Mouse (Mus musculus) midbrain, embryonic 13.5 days (tissue): ENCODE measurements at regions not wholly inside any gene's neighbourhood (a gene's known extent, or its start where the extent isn't known, plus 50 kb on each side); places are given as distances from the start of the nearest gene placed in this dataset.

Source experiments
- ATAC-seq: fragments of 200-750 bp; cut with Nextera tagmentation; 2 replicates; pipeline ENCODE4 v1.8.0; 2017; ENCODE audit warnings: mild to moderate bottlenecking, moderate TSS enrichment, moderate library complexity
- H3K27ac ChIP-seq: fragments of 300-500 bp; sonication (generic); 2 replicates; pipeline ENCODE4 v1.5.1; 2015; ENCODE audit warnings: inconsistent platforms, mild to moderate bottlenecking, moderate library complexity
- H3K27me3 ChIP-seq: fragments of 300-500 bp; sonication (generic); 2 replicates; pipeline ENCODE4 v1.6.1; 2015; ENCODE audit warnings: mild to moderate bottlenecking, inconsistent platforms
- H3K36me3 ChIP-seq: fragments of 300-500 bp; sonication (generic); 2 replicates; pipeline ENCODE4 v1.6.1; 2015; ENCODE audit warnings: mild to moderate bottlenecking, inconsistent platforms
- H3K4me1 ChIP-seq: fragments of 300-500 bp; sonication (generic); replicated peaks from 2 replicates; pipeline ENCODE4 v1.6.1; 2015; ENCODE audit warnings: inconsistent platforms
- H3K4me2 ChIP-seq: fragments of 300-500 bp; sonication (generic); replicated peaks from 2 replicates; pipeline ENCODE4 v1.6.1; 2015; ENCODE audit warnings: moderate library complexity, mild to moderate bottlenecking, inconsistent platforms
- H3K4me3 ChIP-seq: fragments of 300-500 bp; sonication (generic); replicated peaks from 2 replicates; pipeline ENCODE4 v1.5.1; 2015; ENCODE audit warnings: mild to moderate bottlenecking, inconsistent platforms
- H3K9ac ChIP-seq: fragments of 300-500 bp; sonication (generic); replicated peaks from 2 replicates; pipeline ENCODE4 v1.6.1; 2015; ENCODE audit warnings: mild to moderate bottlenecking, inconsistent platforms
- H3K9me3 ChIP-seq: fragments of 300-500 bp; sonication (generic); 2 replicates; pipeline ENCODE4 v1.6.1; 2016; ENCODE audit warnings: mild to moderate bottlenecking, inconsistent platforms
- WGBS: fragments of 180-500 bp; shearing (Covaris S2); methylation state at CpG from one replicate; pipeline ENCODE4 v1.1.7; 2015; 5-methylcytosine and 5-hydroxymethylcytosine counted together

DNA sequence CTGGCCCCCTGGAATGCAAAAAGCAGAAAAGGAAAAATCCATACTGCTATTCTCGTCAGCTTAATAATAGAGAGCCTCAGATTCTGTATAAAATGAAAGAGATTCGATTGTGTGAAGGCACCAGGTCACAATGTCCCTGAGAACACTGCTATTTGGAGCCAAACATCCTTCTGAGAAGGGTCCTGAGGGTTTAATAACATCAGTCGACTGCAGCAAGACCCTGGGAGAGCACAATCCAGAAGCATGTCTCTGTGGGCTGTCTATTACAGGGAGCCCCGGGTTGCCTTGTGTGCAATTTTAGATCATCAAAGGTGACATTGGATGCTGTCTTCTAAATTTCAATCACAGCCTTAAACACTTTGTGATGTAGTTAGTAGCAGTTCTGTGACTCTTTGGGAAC, 69.6 kb upstream of the Rnf152 start:
- Histone ChIP-seq H3K4me2 (no peak overlapping the region), H3K4me1 (peaks cover 10% of the 10 kb centered on the region; the same call in 1 of the 2 replicates), H3K27ac (0 out of 2 replicates have a peak overlapping the region, but pooled peaks have one; percentile 6), H3K36me3 (no peaks in the 10 kb centered on the region), H3K27me3 (no peaks in the 10 kb centered on the region; the same call in 1 of the 2 replicates), H3K4me3 (no peak overlapping the region), H3K9me3 (no peaks in the 10 kb centered on the region), H3K9ac (no peak overlapping the region)
- ATAC-seq, result peak; percentile 52
- 27% methylated on average over 4 of the region's 4 CpGs for WGBS

- peaks cover 10% of the 10 kb centered on the region; the same call in 1 of the 2 replicates for H3K4me1 ChIP-seq
- no peak overlapping the region for H3K9ac ChIP-seq
- no peaks in the 10 kb centered on the region for H3K36me3 ChIP-seq
- no peaks in the 10 kb centered on the region; the same call in 1 of the 2 replicates for H3K27me3 ChIP-seq
- H3K9me3 ChIP-seq, result no peaks in the 10 kb centered on the region
- ATAC-seq, result no peak
- 14% methylated on average over 2 of the region's 2 CpGs for WGBS
- H3K4me3 ChIP-seq, result no peak overlapping the region
- H3K4me2 ChIP-seq, result no peak overlapping the region
- no peak overlapping the region for H3K27ac ChIP-seq
These were observed 66.9 kb upstream of the Rnf152 start for GRCm38 (mm10) chr1:105423380-105423779.

GRCm38 (mm10) chr1:105422945-105423344, 66.4 kb upstream of the Rnf152 start:
- Histone ChIP-seq H3K36me3 (no peaks in the 10 kb centered on the region), H3K27me3 (no peaks in the 10 kb centered on the region; the same call in 1 of the 2 replicates), H3K4me2 (no peak overlapping the region), H3K4me3 (no peak overlapping the region), H3K27ac (no peak overlapping the region), H3K9ac (no peak overlapping the region), H3K4me1 (peaks cover 10% of the 10 kb centered on the region; the same call in 1 of the 2 replicates), H3K9me3 (no peaks in the 10 kb centered on the region)
- 89% methylated on average over 6 of the region's 6 CpGs for WGBS
- ATAC-seq, result no peak

GRCm38 (mm10) chr1:105420374-105421046, 64.0 kb upstream of the Rnf152 start:
- Histone ChIP-seq H3K9me3 (no peaks in the 10 kb centered on the region), H3K9ac (no peak overlapping the region), H3K27me3 (no peaks in the 10 kb centered on the region; the same call in 1 of the 2 replicates), H3K27ac (no peak overlapping the region), H3K36me3 (no peaks in the 10 kb centered on the region), H3K4me2 (no peak overlapping the region), H3K4me1 (0 out of 2 replicates have a peak, but pooled peaks cover 5% of the 10 kb centered on the region), H3K4me3 (no peak overlapping the region)
- no peak for ATAC-seq
- 87% methylated on average over 5 of the region's 5 CpGs for whole genome bisulfite sequencing
